In the genomic region with DNA sequence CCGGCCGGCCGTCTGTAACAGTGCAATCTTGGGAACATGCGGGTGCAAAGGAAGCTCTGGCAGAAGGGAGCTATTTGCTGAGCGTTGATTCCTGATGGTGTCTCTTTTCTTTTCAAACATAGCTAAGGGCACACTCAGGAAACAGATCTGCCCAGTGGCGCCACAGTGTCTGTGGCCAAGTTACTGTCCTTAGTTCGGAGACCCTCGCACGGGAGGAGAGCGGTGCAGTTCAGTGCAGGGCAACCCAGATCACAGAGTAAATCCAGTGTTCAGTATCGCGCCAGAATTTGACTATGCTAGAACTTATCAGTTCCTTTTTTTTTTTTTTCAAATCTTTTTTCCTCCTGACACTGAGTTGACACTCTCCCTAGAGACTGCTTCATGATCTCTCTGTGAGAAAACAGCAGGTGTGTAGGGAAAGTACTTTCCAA, we compare ENCODE assay signal across 8 mouse cellular contexts. TPM values are rescaled to one million over a fixed set of nuclear protein-coding genes. Genes with fewer than 3 reads are reported as not detected.
DNase-seq lines count a peak whose midpoint lies in the region; ATAC-seq and TF ChIP-seq lines count a peak whose summit lies in the region.

No protein-coding gene starts in this region.

- H3K4me2 ChIP-seq in intestine, postnatal 0 days (replicated peaks; ENCODE audit: low read depth) = peak overlapping the region; percentile 78

- 0 out of 2 replicates have a peak, but pooled peaks have one; percentile 8 for ATAC-seq in erythroblast, adult 5-6 weeks (replicated peaks; ENCODE audit: low FRiP score, poor library complexity, severe bottlenecking)
- peak; percentile 21; the same call in 1 of the 2 replicates for ATAC-seq in intestine, postnatal 0 days

- H3K36me3 ChIP-seq in intestine, postnatal 0 days (ENCODE audit: control insufficient read depth, insufficient read depth) = no peaks in the 10 kb centered on the region

- 1% methylated on average over 12 of the region's 12 CpGs for WGBS in intestine, postnatal 0 days

- H3K4me3 ChIP-seq in intestine, postnatal 0 days (ENCODE audit: low read depth, low read length) = peak overlapping the region; percentile 66

- intact Hi-C loops in heart, postnatal 25 days (cut with DNase I) = loop anchor here (2.0 to 10.0 kb wide), 2 partner anchors 92 to 424 kb away; no protein-coding TSS in a partner anchor

- H3K27me3 ChIP-seq in intestine, postnatal 0 days (replicated peaks; ENCODE audit: control insufficient read depth, insufficient read depth, low read length) = no peaks in the 10 kb centered on the region

- H3K9me3 ChIP-seq in intestine, postnatal 0 days (ENCODE audit: control insufficient read depth) = no peaks in the 10 kb centered on the region

- no peak for TF ChIP-seq CTCF in intestine, postnatal 0 days (IDR thresholded peaks at IDR 0.05; ENCODE audit: low read depth)

- no peaks in the 10 kb centered on the region for H3K4me1 ChIP-seq in intestine, postnatal 0 days (replicated peaks; ENCODE audit: control insufficient read depth, insufficient read depth, low read length)

- H3K27ac ChIP-seq in intestine, postnatal 0 days (ENCODE audit: low read depth, low read length) = peak overlapping the region; percentile 74

- H3K9ac ChIP-seq in intestine, postnatal 0 days (ENCODE audit: low read depth, low read length) = peak overlapping the region; percentile 67

- peak; percentile 32 for DNase-seq in heart, adult 8-10 months (ENCODE audit: low spot score)
- DNase-seq in heart, postnatal 25 days (ENCODE audit: low spot score) = no peak
- peak; percentile 65 to 70 for DNase-seq in B cell, adult 2 months
- peak; percentile 5 to 46 for DNase-seq in natural killer cell, adult 2 months (ENCODE audit: low spot score in 2 of 2)
- DNase-seq in gastrocnemius, postnatal 4 days (ENCODE audit: low spot score in 2 of 2) = no peak
- no peak for DNase-seq in urinary bladder, adult 2 months (ENCODE audit: low spot score)

RNA-seq across cellular contexts. Expression of gene Gclc, which starts 3.2 kb away (rescaled TPM):
- total RNA-seq in heart, adult 8-10 months (2022) = 10 to 100 TPM; 11.7 to 14.3 (median 12.5) TPM
- 10 to 100 TPM in 1 of 2 experiments, 1 to 10 TPM in 1; 8.7 to 11.5 TPM for total RNA-seq in heart, postnatal 25 days (2021)
- total RNA-seq in erythroblast, adult 5-6 weeks (2015; ENCODE audit: low replicate concordance) = 86.1 and 90.7 TPM in 2 replicates
- total RNA-seq in erythroblast, adult 5-6 weeks (2017; ENCODE audit: low replicate concordance) = 92.9 and 131 TPM in 2 replicates
- polyA plus RNA-seq in intestine, postnatal 0 days (2015; fragmentation: Nextera tagmentation; extraction: Ambion mirVana) = 12.9 and 19.6 TPM in 2 replicates
- total RNA-seq in gastrocnemius, postnatal 4 days (2021) = 10 to 100 TPM in 1 of 2 experiments, 1 to 10 TPM in 1; 7.2 to 10.1 TPM
- polyA plus RNA-seq in urinary bladder, adult 2 months (2012; rRNA removed) = 56.6 and 67.4 TPM in 2 replicates

Comparison
In these comparisons a context has a peak if more than half of its experiments do, and no peak if none do; other contexts are left out.
1. DNase-seq: peak in heart, adult 8-10 months (single experiment), B cell, adult 2 months (2 of 2) and natural killer cell, adult 2 months (2 of 2); none in heart, postnatal 25 days (single experiment), gastrocnemius, postnatal 4 days (0 of 2) and urinary bladder, adult 2 months (single experiment).
2. RNA of gene Gclc, which starts 3.2 kb away (total RNA-seq): 86.1 to 131 TPM in erythroblast, adult 5-6 weeks; 11.7 to 14.3 TPM in heart, adult 8-10 months, 8.7 to 11.5 TPM in heart, postnatal 25 days and 7.2 to 10.1 TPM in gastrocnemius, postnatal 4 days; every median in the first group is over 4 times any median in the second.